Mouse (Mus musculus) hindlimb bud, embryonic 11.5 days (tissue): Measurements from ENCODE around the gene Cyp2f2.

Experiments
- DNase-seq: peaks from one replicate; pipeline ENCODE4 v3.0.0-alpha.2; 2012; ENCODE audit warnings: low read depth, low spot score; ENCODE audit errors: extremely low spot score

Gene Cyp2f2

GRCm38 (mm10) chr7:27119676-27120075 is at the start of gene Cyp2f2:
Cyp2f2 (plus strand) TSS chr7:27119909.
- DNase-seq: no peak

GRCm38 (mm10) chr7:27078641-27079040 is 41.1 kb upstream of the Cyp2f2 start:
- DNase-seq: no peak

GRCm38 (mm10) chr7:27081625-27082024 is 38.1 kb upstream of the Cyp2f2 start:
- no peak for DNase-seq

- DNase-seq: no peak
Observed at GRCm38 (mm10) chr7:27091039-27091438, 28.7 kb upstream of the Cyp2f2 start.

- DNase-seq: no peak
Observed at GRCm38 (mm10) chr7:27092038-27092703, 27.5 kb upstream of the Cyp2f2 start.

- no peak for DNase-seq
Observed at GRCm38 (mm10) chr7:27092882-27093281, 26.8 kb upstream of the Cyp2f2 start.

- DNase-seq: peak; percentile 74
Observed at GRCm38 (mm10) chr7:27104882-27105281, 14.8 kb upstream of the Cyp2f2 start.

- no peak for DNase-seq
Observed at GRCm38 (mm10) chr7:27110327-27110726, 9.4 kb upstream of the Cyp2f2 start.

GRCm38 (mm10) chr7:27111038-27111437 is 8.7 kb upstream of the Cyp2f2 start:
- no peak for DNase-seq

- DNase-seq: no peak
Observed at GRCm38 (mm10) chr7:27111987-27112386, 7.7 kb upstream of the Cyp2f2 start.

GRCm38 (mm10) chr7:27118033-27118511 is 1.6 kb upstream of the Cyp2f2 start:
- DNase-seq: no peak

GRCm38 (mm10) chr7:27124305-27124832 is 4.7 kb downstream of the Cyp2f2 start:
- no peak for DNase-seq

GRCm38 (mm10) chr7:27124969-27125368 is 5.3 kb downstream of the Cyp2f2 start:
- no peak for DNase-seq

GRCm38 (mm10) chr7:27128162-27128561 is 8.5 kb downstream of the Cyp2f2 start:
- no peak for DNase-seq

GRCm38 (mm10) chr7:27128946-27129345 is 9.2 kb downstream of the Cyp2f2 start:
- DNase-seq: no peak

- no peak for DNase-seq
Observed at GRCm38 (mm10) chr7:27129811-27130210, 10.1 kb downstream of the Cyp2f2 start.

GRCm38 (mm10) chr7:27130521-27131370 is 11.0 kb downstream of the Cyp2f2 start:
- DNase-seq: no peak

GRCm38 (mm10) chr7:27131387-27131786 is 11.7 kb downstream of the Cyp2f2 start:
- no peak for DNase-seq

GRCm38 (mm10) chr7:27132588-27132987 is 12.9 kb downstream of the Cyp2f2 start:
- DNase-seq: peak; percentile 54

- no peak for DNase-seq
Observed at GRCm38 (mm10) chr7:27133156-27133555, 13.4 kb downstream of the Cyp2f2 start.

- DNase-seq: no peak
Observed at GRCm38 (mm10) chr7:27133757-27134156, 14.0 kb downstream of the Cyp2f2 start.
